Mouse (Mus musculus) C2C12 (cell line): ENCODE results near the gene Atxn7l1.

ENCODE experiments used
- CTCF ChIP-seq: IDR thresholded peaks from one replicate; pipeline ENCODE4 v1.5.1; 2011; ENCODE audit not compliant: control insufficient read depth, insufficient read depth, insufficient read length
- MAX ChIP-seq: IDR thresholded peaks from one replicate; pipeline ENCODE4 v1.6.1; 2011; ENCODE audit warnings: mild to moderate bottlenecking, control low read depth
- MYOG ChIP-seq: IDR thresholded peaks from one replicate; pipeline ENCODE4 v1.6.1; 2011; ENCODE audit not compliant: control insufficient read depth, insufficient read length; ENCODE audit errors: extremely low read depth
- USF1 ChIP-seq: IDR thresholded peaks from one replicate; pipeline ENCODE4 v1.6.1; 2011; ENCODE audit warnings: low read depth, mild to moderate bottlenecking, control low read depth, moderate library complexity

DNA sequence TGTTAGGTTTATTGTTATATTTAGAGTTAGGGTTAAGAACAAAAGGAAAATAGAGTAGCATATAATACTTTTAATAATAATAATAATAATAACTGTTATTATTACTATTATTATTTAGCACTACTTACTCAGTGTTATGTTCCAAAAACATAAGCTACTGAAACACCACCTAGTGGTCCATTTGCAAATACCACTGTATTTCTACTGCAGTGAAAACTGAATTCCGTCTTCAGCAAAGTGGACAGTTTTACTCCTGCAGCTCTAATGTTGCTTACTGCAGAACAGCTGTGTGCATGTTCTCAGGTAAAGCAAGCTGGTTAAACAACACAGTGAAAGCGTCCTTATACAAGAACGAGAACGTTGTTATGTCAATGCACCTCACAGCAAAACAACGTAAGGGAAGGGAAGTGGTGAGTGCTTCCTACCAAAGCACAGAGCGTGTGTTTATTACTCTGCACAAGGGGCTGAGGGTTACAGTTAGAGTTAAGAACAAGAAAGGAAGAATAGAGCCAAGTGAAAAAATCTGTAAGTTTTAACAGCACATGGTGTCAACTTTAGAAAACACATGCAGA, 264.2 kb downstream of the Atxn7l1 start:
- TF ChIP-seq USF1: no peak
- TF ChIP-seq CTCF: no peak
- TF ChIP-seq MAX: no peak
- TF ChIP-seq MYOG: no peak
